13 mouse cellular contexts compared by ENCODE assay signal in the genomic region with DNA sequence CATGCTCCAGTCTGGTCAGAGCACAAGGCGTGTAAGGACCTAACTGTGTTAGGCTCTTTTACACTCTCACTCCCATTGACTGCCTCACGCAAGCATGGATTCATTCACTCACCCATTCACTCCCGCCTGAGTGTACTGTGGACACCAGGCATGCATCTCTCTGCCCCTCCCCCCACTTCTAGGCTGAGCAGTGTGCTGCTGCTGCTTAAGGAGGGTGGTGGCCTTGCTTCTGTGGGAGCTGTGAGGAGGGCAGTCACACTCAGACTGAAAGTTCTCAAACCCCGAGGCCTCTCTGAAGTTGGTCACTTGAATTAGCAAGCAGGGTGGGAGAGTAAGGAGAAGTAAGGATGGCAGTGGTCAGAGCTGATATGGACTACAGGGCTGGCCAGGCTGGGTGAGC.
A peak's percentile ranks its signal among the peaks of the same experiment; 100 is the strongest.
DNase-seq lines count a peak whose midpoint lies in the region; ATAC-seq and TF ChIP-seq lines count a peak whose summit lies in the region.
"Had no signal": no experiment of that assay in that cellular context is flagged by ENCODE, and none has a peak within 500 bp of the region (broad histone marks: within the 10 kb centered on the region; RNA-seq: fewer than 3 reads in every experiment).

No protein-coding gene starts in this region.

- 56% methylated on average over 4 of the region's 4 CpGs for WGBS in heart, adult 2 months
- WGBS in midbrain, embryonic 13.5 days: 59% methylated on average over 4 of the region's 4 CpGs
- 51% methylated on average over 4 of the region's 4 CpGs for WGBS in midbrain, embryonic 16.5 days

- intact Hi-C loops in heart, adult 2 months (cut with DNase I): loop anchor here (10.0 kb wide), 1 partner anchor 830 kb away; no protein-coding TSS in a partner anchor
- intact Hi-C loops in heart, postnatal 25 days (cut with DNase I): no loop called here
- intact Hi-C loops in left cerebral cortex, postnatal 4 days (cut with DNase I): no loop called here

- no peak overlapping the region for H3K4me3 ChIP-seq in heart, adult 2 months
- H3K4me3 ChIP-seq in midbrain, embryonic 13.5 days (replicated peaks): no peak overlapping the region
- no peak overlapping the region for H3K4me3 ChIP-seq in midbrain, embryonic 16.5 days (ENCODE audit: low read depth, low read length)
- H3K4me3 ChIP-seq: liver, embryonic 15.5 days; neural tube, embryonic 15.5 days had no signal

- H3K4me2 ChIP-seq in midbrain, embryonic 13.5 days (replicated peaks): no peak overlapping the region
- H3K4me2 ChIP-seq in midbrain, embryonic 16.5 days (ENCODE audit: low read length): no peak overlapping the region
- H3K4me2 ChIP-seq: liver, embryonic 15.5 days; neural tube, embryonic 15.5 days had no signal

- ATAC-seq in midbrain, embryonic 13.5 days: peak; percentile 46; the same call in 1 of the 2 replicates
- no peak for ATAC-seq in midbrain, embryonic 16.5 days

- TF ChIP-seq EP300 in heart, adult 2 months (IDR thresholded peaks at IDR 0.05; ENCODE audit: insufficient read depth, low read depth, low read length): no peak

- H3K36me3 ChIP-seq in heart, adult 2 months (ENCODE audit: control insufficient read depth, insufficient read depth, low read length): peaks cover 13% of the 10 kb centered on the region
- no peaks in the 10 kb centered on the region for H3K36me3 ChIP-seq in midbrain, embryonic 13.5 days
- H3K36me3 ChIP-seq in midbrain, embryonic 16.5 days (ENCODE audit: control insufficient read depth, insufficient read depth, low read length): no peaks in the 10 kb centered on the region
- H3K36me3 ChIP-seq: liver, embryonic 15.5 days; neural tube, embryonic 15.5 days had no signal

- 0 out of 2 replicates have a peak, but pooled peaks cover 1% of the 10 kb centered on the region for H3K79me2 ChIP-seq in heart, adult 2 months (replicated peaks; ENCODE audit: control insufficient read depth, insufficient read depth, low read length)

- peak overlapping the region; percentile 71 for H3K27ac ChIP-seq in heart, adult 2 months
- H3K27ac ChIP-seq in midbrain, embryonic 13.5 days: no peak overlapping the region
- H3K27ac ChIP-seq in midbrain, embryonic 16.5 days (ENCODE audit: low read length): no peak overlapping the region
- H3K27ac ChIP-seq: liver, embryonic 15.5 days; macrophage; neural tube, embryonic 15.5 days had no signal

- TF ChIP-seq CTCF in heart, adult 2 months (IDR thresholded peaks at IDR 0.05): no peak

- peaks cover 46% of the 10 kb centered on the region for H3K4me1 ChIP-seq in heart, adult 2 months (ENCODE audit: control insufficient read depth, insufficient read depth, low read length)
- H3K4me1 ChIP-seq in midbrain, embryonic 13.5 days (replicated peaks): peaks cover 26% of the 10 kb centered on the region
- peaks cover 8% of the 10 kb centered on the region; the same call in 1 of the 2 replicates for H3K4me1 ChIP-seq in midbrain, embryonic 16.5 days (ENCODE audit: control insufficient read depth, insufficient read depth, low read length)

- no peak for TF ChIP-seq POLR2A in heart, adult 2 months (IDR thresholded peaks at IDR 0.05; ENCODE audit: insufficient read depth, low read depth, low read length)

- no peaks in the 10 kb centered on the region for H3K27me3 ChIP-seq in heart, adult 2 months (ENCODE audit: control insufficient read depth, insufficient read depth, low read length)
- H3K27me3 ChIP-seq in midbrain, embryonic 13.5 days: no peaks in the 10 kb centered on the region
- H3K27me3 ChIP-seq in midbrain, embryonic 16.5 days (ENCODE audit: control insufficient read depth, insufficient read depth, low read depth, low read length): no peaks in the 10 kb centered on the region
- H3K27me3 ChIP-seq: liver, embryonic 15.5 days; neural tube, embryonic 15.5 days had no signal

- H3K9ac ChIP-seq in heart, adult 2 months (ENCODE audit: low read depth, low read length): no peak overlapping the region; the same call in none of the 2 replicates
- no peak overlapping the region for H3K9ac ChIP-seq in midbrain, embryonic 13.5 days (replicated peaks)
- no peak overlapping the region for H3K9ac ChIP-seq in midbrain, embryonic 16.5 days (ENCODE audit: low read depth, low read length)
- H3K9ac ChIP-seq: liver, embryonic 15.5 days; neural tube, embryonic 15.5 days had no signal

- DNase-seq in heart, adult 2 months: no peak
- DNase-seq in heart, postnatal 25 days (ENCODE audit: low spot score): no peak
- DNase-seq in induced T-regulatory cell, adult 2 months (ENCODE audit: low read depth): peak; percentile 69
- no peak for DNase-seq in left cerebral cortex, postnatal 4 days
- DNase-seq in urinary bladder, postnatal 14 days (ENCODE audit: low spot score): no peak
- DNase-seq: cerebellum, adult 9-10 months; layer of hippocampus, adult 9-11 months; right cerebral cortex, adult 18-20 months had no signal

- no peaks in the 10 kb centered on the region for H3K9me3 ChIP-seq in midbrain, embryonic 13.5 days
- H3K9me3 ChIP-seq in midbrain, embryonic 16.5 days (replicated peaks; ENCODE audit: control insufficient read depth, low read length, poor library complexity, severe bottlenecking): no peaks in the 10 kb centered on the region
- H3K9me3 ChIP-seq: liver, embryonic 15.5 days; neural tube, embryonic 15.5 days had no signal
